Mouse (Mus musculus) gastrocnemius, adult 2 months (tissue): ENCODE measurements at regions not wholly inside any gene's neighbourhood (a gene's known extent, or its start where the extent isn't known, plus 50 kb on each side); places are given as distances from the start of the nearest gene placed in this dataset. TPM values are rescaled to one million over a fixed set of nuclear protein-coding genes. Genes with fewer than 3 reads are reported as not detected.

ENCODE experiments used
- DNase-seq: peaks from one replicate; pipeline ENCODE4 v3.0.0; 2022
- H3K27ac ChIP-seq: fragments of 200-600 bp; 2 replicates; pipeline ENCODE4 v1.8.1; 2022; ENCODE audit warnings: mild to moderate bottlenecking
- H3K4me3 ChIP-seq: fragments of 200-600 bp; 2 replicates; pipeline ENCODE4 v1.8.1; 2022; ENCODE audit warnings: mild to moderate bottlenecking, moderate library complexity
- CTCF ChIP-seq: fragments of 200-600 bp; IDR thresholded peaks from 2 replicates; pipeline ENCODE4 v1.8.1; 2022; ENCODE audit warnings: antibody characterized with exemption, mild to moderate bottlenecking, moderate library complexity
- intact Hi-C: fragments of 180-260 bp; cut with DNase I; formaldehyde crosslinking; loops from one replicate; pipeline ENCODE4 v1.15.1; 2025
- microRNA-seq: library from miRNA; unstranded; fragments of <30 nt; microRNA quantifications from one replicate; pipeline ENCODE4 v1.2.0, GENCODE M21; 2021

- intact Hi-C loops: loop anchor here (10.0 kb wide), 1 partner anchor 144 kb away; no protein-coding TSS in a partner anchor
- peak; percentile 42 for TF ChIP-seq CTCF
Measured at GRCm38 (mm10) chr9:115858848-115859247, 50.4 kb upstream of the Gadl1 start.

More at GRCm38 (mm10) chr9:115858848-115859247, 50.4 kb upstream of the Gadl1 start:
- DNase-seq: no peak
- Histone ChIP-seq H3K27ac (no peak overlapping the region), H3K4me3 (no peak overlapping the region)

Small RNA genes in the stretch of these regions (microRNA-seq; reads per million reads assigned to microRNA genes)
- not detected for gene Gm22243
- gene Gm25510: not detected
- gene Gm26303: not detected
- not detected for gene Mir467h
